Mouse (Mus musculus) testis, adult 2 months (tissue): ENCODE measurements at regions not wholly inside any gene's neighbourhood (a gene's known extent, or its start where the extent isn't known, plus 50 kb on each side); places are given as distances from the start of the nearest gene placed in this dataset.

Source experiments
- CTCF ChIP-seq: fragments of 200-500 bp; IDR thresholded peaks from 2 replicates; pipeline ENCODE4 v1.5.1; 2012; ENCODE audit warnings: low read depth, mild to moderate bottlenecking, inconsistent platforms, low read length, moderate library complexity; ENCODE audit not compliant: control insufficient read depth, insufficient read depth, insufficient replicate concordance
- POLR2A ChIP-seq: fragments of 200-500 bp; IDR thresholded peaks from 2 replicates; pipeline ENCODE4 v1.6.1; 2012; ENCODE audit warnings: low read depth, mild to moderate bottlenecking, inconsistent platforms, low read length, moderate library complexity; ENCODE audit not compliant: control insufficient read depth

GRCm38 (mm10) chr11:17685711-17686113 is 268.0 kb downstream of the Etaa1 start:
- no peak for TF ChIP-seq CTCF
- TF ChIP-seq POLR2A, result no peak
